Mouse (Mus musculus): Measurements from ENCODE around the gene Cd2.
A peak's percentile ranks its signal among the peaks of the same experiment; 100 is the strongest.

Gene Cd2

GRCm38 (mm10) chr3:101275636-101276300 lies 12.0 kb downstream of the Cd2 start:
- no peak for DNase-seq (ENCODE audit: low spot score in 2 of 2)

DNA sequence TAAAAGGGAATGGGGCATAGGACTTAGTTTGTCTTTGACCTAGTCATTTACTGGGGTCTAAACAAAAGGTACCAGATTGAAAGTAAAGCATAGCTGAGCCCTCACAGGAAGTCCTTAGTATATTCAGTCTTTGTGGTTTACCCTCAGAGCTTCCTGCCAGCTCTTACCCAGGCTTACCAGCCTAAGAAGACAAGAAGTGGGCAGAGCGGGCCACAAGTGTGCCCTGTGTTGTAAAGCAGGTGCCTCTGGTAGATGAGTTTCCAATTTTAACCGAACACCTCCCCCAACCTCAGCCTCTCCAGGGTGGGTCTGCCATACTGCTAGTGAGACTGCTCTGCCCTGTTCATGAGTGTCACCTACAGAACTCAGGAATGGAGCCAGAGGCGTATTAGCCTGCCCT lies 12.9 kb downstream of the Cd2 start:
- no peak for DNase-seq (ENCODE audit: low spot score in 2 of 2)

DNA sequence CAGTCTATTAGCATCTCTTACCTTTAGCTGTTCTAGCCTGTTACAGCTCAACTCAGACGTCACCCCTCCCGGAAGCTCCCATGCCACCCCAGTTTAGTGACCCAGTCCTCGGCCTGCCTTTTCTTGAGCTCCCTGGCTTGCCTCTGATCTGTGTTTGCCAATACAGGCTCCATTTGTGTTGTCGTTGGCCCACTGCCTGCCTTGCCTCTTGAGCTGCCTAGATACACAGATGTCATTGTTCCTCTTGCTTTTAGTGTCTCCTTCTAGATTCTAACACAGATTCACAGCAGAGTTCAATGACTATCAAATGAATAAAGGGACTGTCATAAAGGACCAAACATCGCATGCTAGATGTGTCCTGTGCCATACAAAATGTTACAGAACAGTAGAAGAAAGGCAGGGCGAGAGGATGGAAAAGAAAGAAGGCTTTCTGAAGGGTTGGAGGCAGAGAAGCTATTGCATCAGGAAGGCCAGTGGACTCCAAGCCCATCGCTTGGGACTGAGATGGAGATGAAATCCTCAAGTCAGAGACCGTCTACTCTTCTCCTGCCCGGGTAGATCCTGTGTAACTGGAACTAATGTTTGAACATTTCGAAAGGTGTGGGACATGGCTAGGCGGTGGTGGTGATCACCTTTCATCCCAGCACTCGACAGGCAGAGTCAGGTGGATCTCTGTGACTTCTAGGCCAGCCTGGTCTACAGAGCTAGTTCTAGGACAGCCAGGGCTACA lies 13.5 kb downstream of the Cd2 start:
- no peak for DNase-seq (ENCODE audit: low spot score in 2 of 2)

DNA sequence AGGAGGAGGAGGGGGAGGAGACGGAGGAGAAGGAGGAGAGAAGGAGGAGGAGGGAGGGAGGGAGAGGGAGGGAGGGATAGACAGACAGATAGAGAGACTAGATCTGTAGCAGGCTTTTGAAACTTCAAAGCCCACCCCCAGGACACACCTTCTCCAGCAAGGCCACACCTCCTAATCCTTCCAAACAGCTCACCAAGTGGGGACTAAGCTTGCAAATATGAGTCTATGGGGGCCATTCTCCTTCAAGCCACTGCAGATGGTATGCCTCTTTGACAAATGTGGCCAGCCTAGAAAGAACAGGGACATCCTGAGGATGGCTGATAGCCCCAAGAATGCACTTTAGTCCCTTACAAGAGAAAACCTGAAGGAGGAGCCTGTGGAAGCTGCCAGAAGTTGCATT lies 15.6 kb downstream of the Cd2 start:
- DNase-seq (ENCODE audit: low spot score in 2 of 2) = no peak

DNA sequence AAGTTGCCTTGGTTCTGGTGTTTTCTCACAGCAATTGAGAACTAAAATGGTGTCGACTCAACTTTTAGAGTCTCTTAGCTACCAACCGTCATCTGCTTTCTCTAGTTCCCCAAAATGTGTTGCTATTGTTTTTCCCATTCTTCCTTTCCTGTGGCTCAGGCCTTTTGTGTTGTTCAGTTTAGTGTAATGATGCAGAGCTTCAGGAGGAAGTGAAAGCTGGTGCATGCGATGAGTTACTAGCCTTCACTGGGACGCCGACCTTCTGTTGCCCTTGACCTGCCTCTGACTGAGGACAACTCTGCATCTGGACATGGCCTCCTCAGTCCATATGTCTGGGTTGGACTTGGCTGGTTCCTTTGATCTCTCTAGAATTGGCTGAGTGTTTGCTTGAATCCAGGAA lies 16.9 kb downstream of the Cd2 start:
- DNase-seq (ENCODE audit: low spot score in 2 of 2) = no peak

GRCm38 (mm10) chr3:101268361-101268760 lies 19.4 kb downstream of the Cd2 start:
- no peak for DNase-seq (ENCODE audit: low spot score in 2 of 2)

DNA sequence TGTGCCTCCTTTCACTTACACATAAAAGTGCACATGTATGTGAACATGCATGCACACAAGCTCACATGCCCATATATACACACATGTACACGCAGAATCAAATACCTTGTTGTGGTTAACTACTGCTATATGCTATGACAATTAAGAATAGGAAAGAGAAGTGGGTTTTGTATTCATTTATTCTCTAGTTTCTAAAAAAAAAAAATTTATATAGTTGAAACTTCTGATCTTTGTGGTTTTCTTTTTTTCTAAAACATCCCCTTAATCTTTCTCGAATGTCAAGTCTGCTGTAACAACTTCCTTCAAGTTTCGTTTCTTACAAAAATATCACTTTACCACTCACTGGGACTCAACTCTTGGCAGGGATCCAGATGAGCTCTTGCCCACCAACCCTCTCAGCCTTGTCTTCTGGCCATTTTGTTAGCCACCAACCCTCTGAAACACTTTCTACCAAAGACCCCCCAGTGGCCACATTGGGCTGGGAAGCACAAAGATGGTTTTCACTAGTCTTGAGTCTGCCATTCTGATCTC lies 22.1 kb downstream of the Cd2 start:
- DNase-seq (ENCODE audit: low spot score in 2 of 2) = no peak

- peak; percentile 6 to 11 for DNase-seq (ENCODE audit: low spot score in 2 of 2)
Observed at GRCm38 (mm10) chr3:101258976-101259375, 28.8 kb downstream of the Cd2 start.

GRCm38 (mm10) chr3:101256090-101256489 lies 31.6 kb downstream of the Cd2 start:
- no peak for DNase-seq (ENCODE audit: low spot score in 2 of 2)

- no peak for DNase-seq (ENCODE audit: low spot score in 2 of 2)
Observed at GRCm38 (mm10) chr3:101252141-101252540, 35.6 kb downstream of the Cd2 start.

DNA sequence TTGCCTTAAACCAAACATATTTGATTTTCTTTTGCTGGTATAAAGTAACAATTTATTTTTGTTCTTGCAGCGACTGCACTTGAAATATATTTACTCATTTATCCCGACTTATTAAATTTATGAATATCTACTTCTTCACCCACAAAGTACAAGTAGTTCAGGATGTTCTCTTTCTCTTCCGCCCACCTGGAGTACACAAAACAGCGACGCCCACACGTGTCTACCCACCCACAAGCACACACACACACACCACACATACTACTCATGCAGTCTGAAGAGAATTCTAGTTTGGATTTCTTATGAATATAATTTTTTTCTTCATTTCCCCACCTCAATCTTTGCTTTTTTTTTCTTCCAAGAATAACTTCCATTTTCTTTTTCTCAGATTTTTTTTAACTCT lies 37.9 kb downstream of the Cd2 start:
- DNase-seq (ENCODE audit: low spot score in 2 of 2) = peak; percentile 47 to 59

DNA sequence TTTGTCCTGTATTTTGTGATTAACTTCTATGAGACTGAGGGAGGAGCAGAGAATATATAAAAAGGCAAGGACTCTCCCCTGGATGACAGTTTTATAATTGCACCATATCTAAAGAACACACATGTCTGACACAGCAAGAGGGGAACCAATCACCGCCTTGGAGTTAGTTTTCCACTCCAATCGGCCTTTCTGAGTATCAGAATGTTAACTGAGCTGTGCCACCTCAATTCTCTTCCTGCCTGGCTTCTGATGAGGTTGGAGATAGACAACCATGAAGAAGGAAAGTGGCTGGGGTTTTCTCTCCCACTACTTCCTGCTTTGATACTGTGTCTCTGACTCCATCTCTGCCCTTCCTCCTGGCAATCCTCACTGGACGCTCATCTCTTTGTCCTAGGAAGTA lies 42.5 kb downstream of the Cd2 start:
- DNase-seq (ENCODE audit: low spot score in 2 of 2) = no peak

DNA sequence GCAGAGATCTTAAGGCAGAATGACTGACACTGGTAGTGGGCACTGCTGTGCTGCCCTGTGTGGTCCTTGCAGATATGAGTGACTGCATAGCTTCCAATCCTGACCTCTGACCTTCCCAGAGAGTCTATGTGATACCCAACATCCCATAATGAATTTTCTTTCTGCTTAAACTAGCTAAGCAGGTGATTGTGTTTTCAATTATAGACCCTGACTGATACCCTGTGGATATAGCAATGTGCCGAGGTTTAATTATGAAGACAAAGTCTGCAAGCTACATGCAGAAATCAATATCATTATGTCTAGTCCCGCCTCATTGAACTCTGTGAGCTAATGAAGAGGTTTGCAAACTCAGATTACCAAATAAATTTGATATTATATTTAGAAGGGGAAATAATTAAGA lies 44.7 kb downstream of the Cd2 start:
- no peak for DNase-seq (ENCODE audit: low spot score in 2 of 2)

DNA sequence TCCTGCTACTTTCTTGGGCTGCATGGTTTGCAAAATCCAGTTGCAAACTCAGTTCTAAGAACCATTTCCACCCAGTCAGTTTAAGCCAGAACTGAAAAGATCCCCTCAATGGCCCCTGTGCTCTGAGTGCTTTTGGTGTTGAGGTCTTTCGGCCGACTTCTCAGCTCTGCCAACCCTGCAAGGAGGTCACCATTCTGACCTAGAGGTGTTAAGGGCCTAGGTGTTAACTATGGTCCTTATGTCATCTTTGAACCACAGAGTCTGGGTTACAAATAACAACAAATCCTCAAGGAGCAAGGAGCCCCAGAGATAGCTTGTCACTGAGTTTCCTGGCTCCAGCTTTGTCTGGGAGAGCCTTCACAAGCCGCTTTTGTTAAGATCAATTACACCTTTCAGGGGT lies 45.9 kb downstream of the Cd2 start:
- no peak for DNase-seq (ENCODE audit: low spot score in 2 of 2)

GRCm38 (mm10) chr3:101240859-101241258 lies 46.9 kb downstream of the Cd2 start:
- no peak for DNase-seq (ENCODE audit: low spot score in 2 of 2)

- DNase-seq (ENCODE audit: low spot score in 2 of 2) = no peak
Observed at GRCm38 (mm10) chr3:101239236-101239635, 48.5 kb downstream of the Cd2 start.

GRCm38 (mm10) chr3:101238695-101239094 lies 49.0 kb downstream of the Cd2 start:
- no peak for DNase-seq (ENCODE audit: low spot score in 2 of 2)

- no peak for DNase-seq (ENCODE audit: low spot score in 2 of 2)
Observed at GRCm38 (mm10) chr3:101236995-101237808, 50.5 kb downstream of the Cd2 start.

GRCm38 (mm10) chr3:101236261-101236660 lies 51.5 kb downstream of the Cd2 start:
- no peak for DNase-seq (ENCODE audit: low spot score in 2 of 2)

GRCm38 (mm10) chr3:101235321-101235720 lies 52.4 kb downstream of the Cd2 start:
- no peak for DNase-seq (ENCODE audit: low spot score in 2 of 2)

DNA sequence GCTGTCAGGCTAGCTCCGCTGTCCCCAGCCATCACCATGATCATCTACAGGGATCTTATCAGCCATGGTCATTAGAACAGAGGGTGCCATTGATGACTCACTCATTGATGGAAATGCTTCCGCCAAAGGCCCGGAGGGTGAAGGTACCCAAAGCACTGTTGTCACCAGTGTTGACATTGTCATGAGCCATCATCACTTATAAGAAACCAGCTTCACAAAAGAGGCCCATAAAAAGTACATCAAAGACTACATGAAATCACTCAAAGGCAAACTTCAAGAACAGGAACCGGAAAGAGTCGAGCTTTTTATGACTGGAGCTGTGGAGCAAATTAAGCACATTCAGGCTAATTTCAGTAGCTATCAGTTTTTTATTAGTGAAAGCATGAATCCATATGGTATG lies 54.3 kb downstream of the Cd2 start:
- DNase-seq (ENCODE audit: low spot score in 2 of 2) = no peak

DNA sequence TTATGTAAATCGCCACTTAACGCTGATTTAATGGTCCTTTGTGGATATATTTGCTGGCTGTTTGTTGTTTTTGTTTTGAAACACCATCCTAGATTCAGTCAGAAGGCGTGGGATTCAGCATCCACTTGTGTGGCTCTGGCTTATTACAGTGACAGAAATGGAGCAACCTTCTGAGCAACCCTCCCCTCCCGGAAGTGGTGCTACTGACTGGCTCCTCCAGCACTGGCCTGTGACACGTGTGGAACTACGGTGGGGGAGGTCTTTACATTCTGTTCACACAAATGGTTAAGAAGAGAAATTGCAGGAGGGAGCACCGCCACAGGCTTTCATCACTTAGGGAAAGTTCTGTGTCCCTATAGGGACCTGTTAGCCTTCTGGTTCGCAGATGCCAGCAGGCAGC lies 55.2 kb downstream of the Cd2 start:
- DNase-seq (ENCODE audit: low spot score in 2 of 2) = no peak

DNA sequence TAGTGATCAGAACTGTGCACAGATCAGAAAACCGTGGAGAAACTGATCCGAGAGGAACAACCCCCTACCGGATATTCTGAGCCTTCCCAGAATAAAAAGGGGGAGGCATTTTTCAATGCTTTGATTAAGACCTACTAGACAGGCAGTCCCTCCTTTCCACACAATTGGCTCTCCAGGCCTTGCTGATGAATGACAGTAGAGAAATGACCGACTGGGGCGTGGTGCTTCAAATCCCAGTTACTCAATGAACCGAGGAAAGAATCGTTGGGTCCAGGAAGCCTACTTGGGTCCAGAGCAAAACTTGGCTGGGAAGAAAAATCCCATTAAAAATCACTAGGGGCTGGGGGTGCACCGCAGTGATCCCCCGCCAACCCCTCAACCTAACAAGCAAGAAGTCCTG lies 57.5 kb downstream of the Cd2 start:
- DNase-seq (ENCODE audit: low spot score in 2 of 2) = no peak
